ENCODE assay signal across 29 mouse cellular contexts in the genomic region with DNA sequence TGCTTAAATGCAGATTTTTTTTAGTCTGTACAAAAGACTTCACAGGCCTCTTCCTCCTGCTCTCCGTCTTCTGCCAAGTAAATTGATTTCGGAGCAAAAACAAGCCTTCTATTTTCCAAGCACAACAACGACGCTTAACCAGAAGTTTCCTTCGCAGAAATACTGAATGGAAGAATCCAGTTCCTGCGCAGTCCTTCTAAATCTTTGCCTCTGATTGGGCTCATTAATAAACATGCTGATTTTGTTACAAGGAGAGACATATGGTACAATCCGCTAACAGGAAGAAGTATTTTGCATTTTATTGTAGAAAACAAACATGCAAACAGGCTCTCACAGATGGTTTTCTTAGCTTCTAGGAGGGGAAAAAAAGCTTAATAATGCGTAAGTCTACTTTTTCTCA.
DNase-seq lines count a peak whose midpoint lies in the region; ATAC-seq lines count a peak whose summit lies in the region.
"Had no signal": no experiment of that assay in that cellular context is flagged by ENCODE, and none has a peak within 500 bp of the region (broad histone marks: within the 10 kb centered on the region; RNA-seq: fewer than 3 reads in every experiment).

No protein-coding gene starts in this region.

- DNase-seq in forebrain, embryonic 14.5 days (ENCODE audit: low spot score), result peak; percentile 83
- DNase-seq in forebrain, embryonic 10.5 days (ENCODE audit: extremely low spot score, low spot score), result no peak
- peak; percentile 27 for DNase-seq in brain, adult 2 months (ENCODE audit: low read depth, low spot score)
- DNase-seq in brain, embryonic 18.5 days (ENCODE audit: low read depth, low spot score), result peak; percentile 56
- no peak for DNase-seq in adrenal gland, adult 2 months
- DNase-seq in frontal cortex, postnatal 36 days (ENCODE audit: low spot score in 2 of 2), result no peak
- DNase-seq: adrenal gland, postnatal 14 days; B cell, adult 2 months; cerebellum, adult 11 months; cerebellum, adult 2 months; cerebellum, adult 9-11 months; cerebellum, postnatal 25 days; gastrocnemius, postnatal 25 days; heart, adult 18-20 months; heart, postnatal 10 days; heart, postnatal 36 days; kidney, adult 11 months; kidney, adult 8-10 months had no signal

- H3K4me3 ChIP-seq in forebrain, embryonic 14.5 days (ENCODE audit: low read depth, low read length), result no peak overlapping the region
- H3K4me3 ChIP-seq in forebrain, embryonic 10.5 days, result no peak overlapping the region
- H3K4me3 ChIP-seq: embryonic facial prominence, embryonic 12.5 days; embryonic facial prominence, embryonic 15.5 days; heart, embryonic 12.5 days; heart, embryonic 15.5 days; hindbrain, embryonic 10.5 days; hindbrain, embryonic 13.5 days; intestine, embryonic 15.5 days had no signal

- H3K4me1 ChIP-seq in forebrain, embryonic 14.5 days (ENCODE audit: control insufficient read depth, insufficient read depth, low read length), result peaks cover 15% of the 10 kb centered on the region
- H3K4me1 ChIP-seq in forebrain, embryonic 10.5 days, result no peaks in the 10 kb centered on the region
- H3K4me1 ChIP-seq: embryonic facial prominence, embryonic 12.5 days; heart, embryonic 12.5 days; intestine, embryonic 15.5 days had no signal

- ATAC-seq in forebrain, embryonic 14.5 days, result peak; percentile 57; the same call in 1 of the 2 replicates
- ATAC-seq: hindbrain, embryonic 16.5 days; intestine, embryonic 15.5 days; Patski had no signal

- no peaks in the 10 kb centered on the region for H3K27me3 ChIP-seq in forebrain, embryonic 14.5 days (replicated peaks; ENCODE audit: control insufficient read depth, insufficient read depth, low read length)
- peaks cover 35% of the 10 kb centered on the region for H3K27me3 ChIP-seq in forebrain, embryonic 10.5 days (ENCODE audit: poor library complexity, severe bottlenecking)
- H3K27me3 ChIP-seq: CH12.LX; embryonic facial prominence, embryonic 12.5 days; embryonic facial prominence, embryonic 15.5 days; heart, embryonic 12.5 days; heart, embryonic 15.5 days; hindbrain, embryonic 13.5 days; intestine, embryonic 15.5 days; Patski had no signal

- no peak overlapping the region for H3K4me2 ChIP-seq in forebrain, embryonic 14.5 days (ENCODE audit: low read length)
- H3K4me2 ChIP-seq: embryonic facial prominence, embryonic 12.5 days; embryonic facial prominence, embryonic 15.5 days; heart, embryonic 12.5 days; heart, embryonic 15.5 days; hindbrain, embryonic 13.5 days; intestine, embryonic 15.5 days had no signal

- H3K9me3 ChIP-seq in forebrain, embryonic 14.5 days (replicated peaks; ENCODE audit: control insufficient read depth, low read length), result no peaks in the 10 kb centered on the region
- H3K9me3 ChIP-seq in forebrain, embryonic 10.5 days, result peaks cover 5% of the 10 kb centered on the region; the same call in 1 of the 2 replicates
- H3K9me3 ChIP-seq: embryonic facial prominence, embryonic 12.5 days; embryonic facial prominence, embryonic 15.5 days; heart, embryonic 15.5 days; hindbrain, embryonic 13.5 days; intestine, embryonic 15.5 days had no signal

- H3K9ac ChIP-seq in forebrain, embryonic 14.5 days (ENCODE audit: low read length), result no peak overlapping the region
- H3K9ac ChIP-seq: embryonic facial prominence, embryonic 12.5 days; embryonic facial prominence, embryonic 15.5 days; heart, embryonic 12.5 days; heart, embryonic 15.5 days; hindbrain, embryonic 13.5 days; intestine, embryonic 15.5 days had no signal

- no peaks in the 10 kb centered on the region for H3K36me3 ChIP-seq in forebrain, embryonic 14.5 days (ENCODE audit: control insufficient read depth, insufficient read depth, low read length)
- H3K36me3 ChIP-seq in forebrain, embryonic 10.5 days (replicated peaks), result no peaks in the 10 kb centered on the region
- H3K36me3 ChIP-seq: embryonic facial prominence, embryonic 15.5 days; G1E; heart, embryonic 12.5 days; heart, embryonic 15.5 days; intestine, embryonic 15.5 days had no signal

- WGBS in forebrain, embryonic 14.5 days, result 20% methylated on average over 8 of the region's 8 CpGs
- WGBS in forebrain, embryonic 10.5 days, result 93% methylated on average over 8 of the region's 8 CpGs

- H3K27ac ChIP-seq in forebrain, embryonic 14.5 days (ENCODE audit: low read depth, low read length), result no peak overlapping the region
- H3K27ac ChIP-seq in forebrain, embryonic 10.5 days, result no peak overlapping the region
- H3K27ac ChIP-seq: embryonic facial prominence, embryonic 12.5 days; embryonic facial prominence, embryonic 15.5 days; heart, embryonic 15.5 days; hindbrain, embryonic 10.5 days; hindbrain, embryonic 13.5 days; intestine, embryonic 15.5 days had no signal

Comparison
In these comparisons a context has a peak if more than half of its experiments do, and no peak if none do; other contexts are left out.
1. DNase-seq: peak in forebrain, embryonic 14.5 days (single experiment), brain, adult 2 months (single experiment) and brain, embryonic 18.5 days (single experiment); none in forebrain, embryonic 10.5 days (single experiment), adrenal gland, adult 2 months (single experiment) and frontal cortex, postnatal 36 days (0 of 2).